Mouse (Mus musculus): ENCODE results near the gene Znhit1. TPM values are rescaled to one million over a fixed set of nuclear protein-coding genes. Genes with fewer than 3 reads are reported as not detected.

The Znhit1 gene
- total RNA-seq, 2 experiments from 2014 or later: 90.3 to 90.8 TPM

DNA sequence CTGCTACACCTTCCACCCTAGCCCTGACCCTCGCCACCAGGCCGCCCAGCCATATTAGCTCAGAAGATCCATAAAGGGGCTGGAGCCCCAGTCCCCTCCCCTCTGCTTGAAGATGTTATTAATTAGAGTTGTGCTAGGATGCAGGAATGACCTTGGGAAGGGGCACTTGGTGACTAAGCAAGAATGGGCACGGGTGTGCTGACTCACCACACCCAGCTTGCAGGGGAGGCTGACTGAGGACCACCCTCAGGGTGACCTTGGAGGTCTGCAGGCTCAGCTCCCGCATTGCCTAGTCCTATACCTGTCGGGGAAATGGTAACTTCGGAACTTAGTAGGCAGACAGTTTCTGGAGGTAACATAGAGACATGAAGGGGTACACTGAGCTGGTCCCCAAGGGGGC is 53.9 kb downstream of the Znhit1 start:
- intact Hi-C loops (cut with DNase I): loop anchor here (10.0 kb wide), 1 partner anchor 171 kb away; no protein-coding TSS in a partner anchor
- no peak for DNase-seq (ENCODE audit: low spot score in 2 of 2)

DNA sequence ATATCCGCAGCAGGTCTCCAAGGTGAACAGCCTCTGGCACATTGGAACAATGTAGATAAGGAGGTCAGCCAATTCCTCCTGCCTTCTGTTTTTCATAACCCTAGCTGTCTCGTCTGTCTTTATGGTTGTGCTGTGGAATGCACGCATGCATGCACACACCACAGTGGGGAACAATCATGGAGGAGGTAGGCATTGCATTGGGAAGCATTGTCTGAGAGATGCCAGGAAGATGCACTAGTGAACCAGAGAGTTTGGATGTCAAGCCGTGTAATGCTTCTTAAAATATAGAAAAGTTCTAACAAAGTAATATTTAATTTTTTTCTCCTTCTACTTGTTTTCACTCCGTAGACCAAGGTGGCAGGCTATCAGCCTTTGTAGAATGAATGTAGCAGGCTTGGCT is 54.9 kb downstream of the Znhit1 start:
- DNase-seq (ENCODE audit: low spot score in 2 of 2): no peak
- intact Hi-C loops (cut with DNase I): loop anchor here (10.0 kb wide), 1 partner anchor 172 kb away; no protein-coding TSS in a partner anchor

Small RNA genes lying within 50 kb of the gene (microRNA-seq; reads per million reads assigned to microRNA genes)
- 479 reads per million, percentile 71 among the genes with 10 or more reads in this experiment for gene Mir702

Other genes with a start within 250 kb of the Znhit1 start
- gene Col26a1, start 104.8 kb downstream of the Znhit1 start, total RNA-seq (2021): 10 to 100 TPM in 1 of 2 experiments, 1 to 10 TPM in 1; 8.3 to 13.7 TPM
- 100 to 1,000 TPM in 1 of 2 experiments, 10 to 100 TPM in 1; 86.1 to 105 TPM for gene Ift22, start 79.9 kb downstream of the Znhit1 start, total RNA-seq (2021)
- 100 to 1,000 TPM; 250 to 282 TPM for gene Fis1, start 34.7 kb downstream of the Znhit1 start, total RNA-seq (2021)
- not detected for gene Cldn15, start 21.4 kb downstream of the Znhit1 start, total RNA-seq (2021)
- 10 to 100 TPM; 30.4 to 40.3 TPM for gene Plod3, start 1.0 kb downstream of the Znhit1 start, total RNA-seq (2021)
- 100 to 1,000 TPM; 358 to 374 TPM for gene Vgf, start 38.4 kb upstream of the Znhit1 start, total RNA-seq (2021)
- gene Ap1s1, start 58.1 kb upstream of the Znhit1 start, total RNA-seq (2021): 100 to 1,000 TPM; 315 to 338 TPM
- gene Serpine1, start 84.2 kb upstream of the Znhit1 start, total RNA-seq (2021): under 1 TPM; 0.57 to 0.91 TPM
- 1 to 10 TPM; 4.3 to 5.2 TPM for gene Trim56, start 128.2 kb upstream of the Znhit1 start, total RNA-seq (2021)
- not detected for gene Muc3, start 161.3 kb upstream of the Znhit1 start, total RNA-seq (2021)
- 1 to 10 TPM; 2.3 to 6.9 TPM for gene Muc3a, start 224.4 kb upstream of the Znhit1 start, total RNA-seq (2021)

All from left cerebral cortex, postnatal 36 days (tissue).